Mouse (Mus musculus) neural tube, embryonic 14.5 days (tissue): ENCODE measurements around the gene Gm45261. TPM values are rescaled to one million over a fixed set of nuclear protein-coding genes. Genes with fewer than 3 reads are reported as not detected.

Source experiments
- ATAC-seq: fragments of 200-750 bp; cut with Nextera tagmentation; 2 replicates; pipeline ENCODE4 v1.8.0; 2017; ENCODE audit warnings: low read depth, mild to moderate bottlenecking, moderate TSS enrichment, moderate library complexity
- H3K27ac ChIP-seq: fragments of 300-500 bp; sonication (generic); 2 replicates; pipeline ENCODE4 v1.5.1; 2014; ENCODE audit warnings: low read depth, mild to moderate bottlenecking, control low read depth, low read length, moderate library complexity, mixed read lengths
- H3K27me3 ChIP-seq: fragments of 300-500 bp; sonication (generic); 2 replicates; pipeline ENCODE4 v1.6.1; 2014; ENCODE audit warnings: low read length; ENCODE audit not compliant: control insufficient read depth, insufficient read depth
- H3K36me3 ChIP-seq: fragments of 300-500 bp; sonication (generic); 2 replicates; pipeline ENCODE4 v1.6.1; 2014; ENCODE audit warnings: low read length, mixed read lengths; ENCODE audit not compliant: control insufficient read depth, insufficient read depth
- H3K4me1 ChIP-seq: fragments of 300-500 bp; sonication (generic); 2 replicates; pipeline ENCODE4 v1.6.1; 2014; ENCODE audit warnings: low read length; ENCODE audit not compliant: control insufficient read depth, insufficient read depth
- H3K4me2 ChIP-seq: fragments of 300-500 bp; sonication (generic); 2 replicates; pipeline ENCODE4 v1.6.1; 2014; ENCODE audit warnings: mild to moderate bottlenecking, low read depth, low read length, control low read depth
- H3K4me3 ChIP-seq: fragments of 300-500 bp; sonication (generic); 2 replicates; pipeline ENCODE4 v1.5.1; 2014; ENCODE audit warnings: low read depth, low read length, control low read depth, mixed read lengths
- H3K9ac ChIP-seq: fragments of 300-500 bp; sonication (generic); replicated peaks from 2 replicates; pipeline ENCODE4 v1.6.1; 2014; ENCODE audit warnings: low read depth, mild to moderate bottlenecking, control low read depth, low read length, mixed read lengths
- H3K9me3 ChIP-seq: fragments of 300-500 bp; sonication (generic); 2 replicates; pipeline ENCODE4 v1.6.1; 2016; ENCODE audit warnings: low read length; ENCODE audit not compliant: control insufficient read depth
- WGBS: fragments of 180-500 bp; shearing (Covaris S2); extraction: QIAGEN DNeasy Blood & Tissue Kit; methylation state at CpG from one replicate; pipeline ENCODE4 v1.1.7; 2014; 5-methylcytosine and 5-hydroxymethylcytosine counted together
- polyA plus RNA-seq: library from polyadenylated mRNA; unstranded; fragments of >200 nt; fragmentation: Nextera tagmentation; extraction: Ambion mirVana; gene quantifications from 2 replicates; pipeline ENCODE4 v1.2.1, GENCODE M21; 2014

The Gm45261 gene
- polyA plus RNA-seq, 1 experiment from 2014 or later = not detected

DNA sequence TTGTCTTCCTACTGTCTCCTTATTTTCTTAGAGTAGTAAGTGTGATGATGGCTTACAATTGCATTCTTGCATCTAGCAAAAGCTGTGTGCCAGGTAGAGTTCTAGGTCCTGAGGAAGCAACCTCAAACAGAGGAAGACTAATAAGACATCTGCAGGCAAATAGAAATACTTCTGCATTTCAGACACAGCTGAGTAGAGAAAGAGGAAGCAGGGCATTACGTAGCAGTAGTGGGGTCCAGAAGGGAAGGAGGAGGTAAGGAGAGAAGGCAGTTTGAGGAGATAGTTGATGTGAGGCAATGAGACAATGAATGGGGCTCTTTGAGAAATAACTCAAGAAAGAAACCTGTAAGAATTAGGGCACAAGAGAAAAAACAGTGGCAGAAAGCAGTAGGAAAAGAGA, 59.3 kb downstream of the Gm45261 start:
- H3K9ac ChIP-seq = no peak overlapping the region
- 94% methylated on average over 1 of the region's 1 CpGs for WGBS
- no peaks in the 10 kb centered on the region for H3K27me3 ChIP-seq
- H3K4me3 ChIP-seq = no peak overlapping the region
- no peak overlapping the region for H3K4me2 ChIP-seq
- H3K27ac ChIP-seq = no peak overlapping the region
- H3K36me3 ChIP-seq = no peaks in the 10 kb centered on the region
- no peaks in the 10 kb centered on the region for H3K4me1 ChIP-seq
- H3K9me3 ChIP-seq = no peaks in the 10 kb centered on the region
- no peak for ATAC-seq

Other genes with a start within 250 kb of the Gm45261 start
- 0.48 and 0.56 TPM in 2 replicates for gene Fam124b, start 243.0 kb downstream of the Gm45261 start, polyA plus RNA-seq
- 53.2 and 60.1 TPM in 2 replicates for gene Cul3, start 121.0 kb downstream of the Gm45261 start, polyA plus RNA-seq